Mouse (Mus musculus): ENCODE measurements at regions not wholly inside any gene's neighbourhood (a gene's known extent, or its start where the extent isn't known, plus 50 kb on each side); places are given as distances from the start of the nearest gene placed in this dataset.

DNA sequence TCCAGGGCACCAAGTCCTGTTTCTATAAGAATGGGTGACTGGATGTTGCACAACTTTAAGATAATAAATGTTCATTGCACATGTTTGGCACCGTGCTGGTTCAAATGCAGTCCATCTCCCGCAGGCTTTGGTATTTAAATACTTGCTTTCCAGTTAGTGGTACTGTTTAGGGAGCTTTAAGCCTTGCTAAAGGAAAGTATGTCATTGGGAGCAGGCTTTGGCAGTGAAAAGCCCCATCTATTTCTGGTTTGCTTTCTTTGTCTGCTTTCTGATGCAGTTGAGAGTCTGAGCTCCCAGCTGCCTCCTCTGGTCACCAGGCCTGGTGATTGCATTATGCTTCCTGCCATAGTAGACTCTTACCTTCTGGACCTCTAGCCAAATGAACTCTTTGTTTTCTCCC lies 283.0 kb upstream of the Mmadhc start:
- no peak for TF ChIP-seq HCFC1 (IDR thresholded peaks at IDR 0.05; ENCODE audit: borderline replicate concordance, insufficient read depth, low read length)
- TF ChIP-seq CHD2 (IDR thresholded peaks at IDR 0.05; ENCODE audit: low read depth, low read length) = no peak
- TF ChIP-seq ZNF384 (IDR thresholded peaks at IDR 0.05; ENCODE audit: low read depth, low read length) = no peak
- no peak for TF ChIP-seq MAFK (IDR thresholded peaks at IDR 0.05; ENCODE audit: insufficient read depth, low read depth, low read length)
- TF ChIP-seq ZC3H11A (IDR thresholded peaks at IDR 0.05; ENCODE audit: borderline replicate concordance, low read depth, low read length) = no peak
